Mouse (Mus musculus): ENCODE results near the gene Calhm5. TPM values are rescaled to one million over a fixed set of nuclear protein-coding genes. Genes with fewer than 3 reads are reported as not detected.

The Calhm5 gene
- polyA plus RNA-seq, 1 experiment = not detected

GRCm38 (mm10) chr10:34066591-34066990, 29.7 kb downstream of the Calhm5 start:
- H3K27ac ChIP-seq (ENCODE audit: control insufficient read depth, insufficient read depth, low read depth, low read length, poor library complexity) = no peak overlapping the region
- H3K4me1 ChIP-seq (ENCODE audit: control insufficient read depth, insufficient read depth, low read length) = no peaks in the 10 kb centered on the region
- no peak overlapping the region for H3K4me3 ChIP-seq (replicated peaks; ENCODE audit: control insufficient read depth, low read depth, low read length)
- TF ChIP-seq POLR2A (IDR thresholded peaks at IDR 0.05; ENCODE audit: borderline replicate concordance, control insufficient read depth, low read depth, low read length) = no peak
- TF ChIP-seq CTCF (IDR thresholded peaks at IDR 0.05; ENCODE audit: control insufficient read depth, insufficient read depth, low read length) = no peak
- 78% methylated on average over 3 of the region's 3 CpGs for WGBS

- H3K4me3 ChIP-seq (replicated peaks; ENCODE audit: control insufficient read depth, low read depth, low read length) = no peak overlapping the region
- no peak for TF ChIP-seq POLR2A (IDR thresholded peaks at IDR 0.05; ENCODE audit: borderline replicate concordance, control insufficient read depth, low read depth, low read length)
- no peak for TF ChIP-seq CTCF (IDR thresholded peaks at IDR 0.05; ENCODE audit: control insufficient read depth, insufficient read depth, low read length)
- 53% methylated on average over 2 of the region's 2 CpGs for WGBS
- H3K27ac ChIP-seq (ENCODE audit: control insufficient read depth, insufficient read depth, low read depth, low read length, poor library complexity) = no peak overlapping the region
- H3K4me1 ChIP-seq (ENCODE audit: control insufficient read depth, insufficient read depth, low read length) = no peaks in the 10 kb centered on the region
Measured at GRCm38 (mm10) chr10:34053987-34054386, 42.3 kb downstream of the Calhm5 start.

GRCm38 (mm10) chr10:34044210-34044609, 52.1 kb downstream of the Calhm5 start, which contains the start of gene Calhm4:
Gene Calhm4 (minus strand): TSS chr10:34044310.
- WGBS = 76% methylated on average over 5 of the region's 5 CpGs
- no peak within 1 kb of the TSS for H3K4me3 ChIP-seq (replicated peaks; ENCODE audit: control insufficient read depth, low read depth, low read length)
- H3K4me1 ChIP-seq (ENCODE audit: control insufficient read depth, insufficient read depth, low read length) = no peaks in the 10 kb centered on the region
- no peak within 1 kb of the TSS for H3K27ac ChIP-seq (ENCODE audit: control insufficient read depth, insufficient read depth, low read depth, low read length, poor library complexity)
- TF ChIP-seq CTCF (IDR thresholded peaks at IDR 0.05; ENCODE audit: control insufficient read depth, insufficient read depth, low read length) (no peak), POLR2A (IDR thresholded peaks at IDR 0.05; ENCODE audit: borderline replicate concordance, control insufficient read depth, low read depth, low read length) (no peak)

Other genes with a start within 250 kb of the Calhm5 start
- gene Sult3a1, start 238.8 kb downstream of the Calhm5 start, polyA plus RNA-seq (2011; ENCODE audit: insufficient read depth, insufficient read length, low replicate concordance, missing spikeins) = 1.1 TPM in 1 of 2 replicates, not detected in the other
- gene Rsph4a, start 191.4 kb downstream of the Calhm5 start, polyA plus RNA-seq (2011; ENCODE audit: insufficient read depth, insufficient read length, low replicate concordance, missing spikeins) = 0.36 TPM in 1 of 2 replicates, not detected in the other
- gene Zup1, start 145.2 kb downstream of the Calhm5 start, polyA plus RNA-seq (2011; ENCODE audit: insufficient read depth, insufficient read length, low replicate concordance, missing spikeins) = 14.8 and 15.5 TPM in 2 replicates
- 6.0 and 47.9 TPM in 2 replicates for gene Rwdd1, start 76.9 kb downstream of the Calhm5 start, polyA plus RNA-seq (2011; ENCODE audit: insufficient read depth, insufficient read length, low replicate concordance, missing spikeins)
- gene Trappc3l, start 58.9 kb downstream of the Calhm5 start, polyA plus RNA-seq (2011; ENCODE audit: insufficient read depth, insufficient read length, low replicate concordance, missing spikeins) = not detected in 2 replicates
- gene Calhm4, start 52.2 kb downstream of the Calhm5 start, polyA plus RNA-seq (2011; ENCODE audit: insufficient read depth, insufficient read length, low replicate concordance, missing spikeins) = not detected in 2 replicates
- gene Calhm6, start 31.5 kb upstream of the Calhm5 start, polyA plus RNA-seq (2011; ENCODE audit: insufficient read depth, insufficient read length, low replicate concordance, missing spikeins) = 5.1 TPM in 1 of 2 replicates, not detected in the other
- gene Dse, start 111.2 kb upstream of the Calhm5 start, polyA plus RNA-seq (2011; ENCODE audit: insufficient read depth, insufficient read length, low replicate concordance, missing spikeins) = 3.0 and 4.8 TPM in 2 replicates
- gene Tspyl1, start 185.7 kb upstream of the Calhm5 start, polyA plus RNA-seq (2011; ENCODE audit: insufficient read depth, insufficient read length, low replicate concordance, missing spikeins) = 12.2 and 18.2 TPM in 2 replicates
- 1.5 and 7.7 TPM in 2 replicates for gene Tspyl4, start 200.9 kb upstream of the Calhm5 start, polyA plus RNA-seq (2011; ENCODE audit: insufficient read depth, insufficient read length, low replicate concordance, missing spikeins)

Measured in bone marrow, adult 2 months (tissue).